Comparison of ENCODE assay signal across 16 mouse cellular contexts in the genomic region with DNA sequence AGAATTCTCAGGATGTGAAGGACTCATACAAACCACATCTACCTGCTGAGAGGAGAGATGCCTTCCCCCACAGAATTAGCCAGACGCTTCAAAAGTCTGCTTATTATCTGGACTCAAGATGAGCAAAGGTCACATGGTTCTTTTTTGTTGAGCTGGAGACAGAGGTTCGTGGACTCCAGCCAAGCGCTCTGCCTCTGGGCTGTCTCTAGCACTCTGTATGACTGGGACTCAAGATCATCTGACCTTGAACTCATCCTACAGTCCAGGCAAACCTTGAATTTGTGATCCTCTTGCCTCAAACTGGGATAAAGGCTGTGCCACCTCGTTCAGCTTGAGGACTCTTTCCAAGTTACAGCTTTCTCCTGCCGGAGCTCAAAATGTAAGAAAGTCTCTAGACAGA. TPM values are rescaled to one million over a fixed set of nuclear protein-coding genes. Genes with fewer than 3 reads are reported as not detected.
DNase-seq lines count a peak whose midpoint lies in the region; ATAC-seq lines count a peak whose summit lies in the region.
"Had no signal": no experiment of that assay in that cellular context is flagged by ENCODE, and none has a peak within 500 bp of the region (broad histone marks: within the 10 kb centered on the region; RNA-seq: fewer than 3 reads in every experiment).

No protein-coding gene starts in this region.

- no peaks in the 10 kb centered on the region for H3K36me3 ChIP-seq in limb, embryonic 10.5 days
- H3K36me3 ChIP-seq: forebrain, embryonic 10.5 days; hindbrain, embryonic 12.5 days had no signal

- no peak overlapping the region for H3K4me3 ChIP-seq in limb, embryonic 10.5 days
- H3K4me3 ChIP-seq: forebrain, embryonic 10.5 days; gastrocnemius, adult 2 months; hindbrain, embryonic 12.5 days had no signal

- ATAC-seq in monocyte, adult 5-6 weeks (replicated peaks; ENCODE audit: insufficient number of reproducible peaks, low FRiP score, low TSS enrichment, poor library complexity, severe bottlenecking), result no peak
- ATAC-seq: activated CD4-positive, CD25-positive, alpha-beta regulatory T cell, adult 4 months had no signal

- DNase-seq in adrenal gland, adult (ENCODE audit: inconsistent age in 2 of 2, low spot score in 1 of 2), result peak; percentile 80 to 82
- DNase-seq in adrenal gland, postnatal 4 days (ENCODE audit: low spot score in 2 of 2), result no peak
- DNase-seq in ovary, postnatal 36 days (ENCODE audit: low spot score), result peak; percentile 36
- no peak for DNase-seq in ovary, postnatal 10 days (ENCODE audit: low spot score)
- peak; percentile 60 for DNase-seq in heart, postnatal 10 days
- DNase-seq in limb, embryonic 10.5 days (ENCODE audit: low spot score), result no peak
- no peak for DNase-seq in cerebellum, adult 11-12 months
- DNase-seq: cerebellum, adult 2 months; gastrocnemius, adult 2 months; liver, postnatal 0 days had no signal

- WGBS in limb, embryonic 10.5 days, result 86% methylated on average over 5 of the region's 5 CpGs

- H3K9me3 ChIP-seq in limb, embryonic 10.5 days (replicated peaks), result no peaks in the 10 kb centered on the region
- H3K9me3 ChIP-seq: forebrain, embryonic 10.5 days; hindbrain, embryonic 12.5 days had no signal

- intact Hi-C loops in heart, postnatal 10 days (cut with DNase I), result loop anchor here (1.0 to 5.0 kb wide), 2 partner anchors 63 to 96 kb away; no protein-coding TSS in a partner anchor

- no peaks in the 10 kb centered on the region for H3K27me3 ChIP-seq in limb, embryonic 10.5 days (ENCODE audit: low read depth, poor library complexity, severe bottlenecking)
- H3K27me3 ChIP-seq: hindbrain, embryonic 12.5 days had no signal

- no peak overlapping the region for H3K27ac ChIP-seq in limb, embryonic 10.5 days
- H3K27ac ChIP-seq: forebrain, embryonic 10.5 days; gastrocnemius, adult 2 months; hindbrain, embryonic 12.5 days; macrophage; stomach, postnatal 0 days had no signal

- H3K4me1 ChIP-seq in limb, embryonic 10.5 days, result no peaks in the 10 kb centered on the region
- H3K4me1 ChIP-seq: forebrain, embryonic 10.5 days; hindbrain, embryonic 12.5 days had no signal

RNA-seq across cellular contexts. Expression of a gene that starts 21.5 kb away (rescaled TPM):
- total RNA-seq in adrenal gland, postnatal 4 days (2021), result 10 to 100 TPM; 59.8 to 66.3 TPM
- 10 to 100 TPM; 23.4 to 27.1 TPM for total RNA-seq in heart, postnatal 10 days (2021)
- polyA plus RNA-seq in limb, embryonic 10.5 days (2016; fragmentation: Nextera tagmentation; extraction: Ambion mirVana), result 23.5 and 25.8 TPM in 2 replicates
- 20.2 to 24.6 TPM (median 21.3 TPM) in 3 replicates for total RNA-seq in monocyte, adult 5-6 weeks (2017)

RNA-seq across cellular contexts. Expression of a gene that starts 21.8 kb away (rescaled TPM):
- total RNA-seq in adrenal gland, postnatal 4 days (2021), result 10 to 100 TPM; 60.3 to 69.7 TPM
- 10 to 100 TPM; 53.8 to 59.7 TPM for total RNA-seq in heart, postnatal 10 days (2021)
- polyA plus RNA-seq in limb, embryonic 10.5 days (2016; fragmentation: Nextera tagmentation; extraction: Ambion mirVana), result 130 and 139 TPM in 2 replicates
- 67.9 to 97.9 TPM (median 85.9 TPM) in 3 replicates for total RNA-seq in monocyte, adult 5-6 weeks (2017)

Comparison
In these comparisons a context has a peak if more than half of its experiments do, and no peak if none do; other contexts are left out.
1. DNase-seq: peak in adrenal gland, adult (2 of 2), ovary, postnatal 36 days (single experiment) and heart, postnatal 10 days (2 of 2); none in adrenal gland, postnatal 4 days (0 of 2), ovary, postnatal 10 days (single experiment), limb, embryonic 10.5 days (single experiment) and cerebellum, adult 11-12 months (single experiment).